Mouse (Mus musculus): ENCODE results near the gene Rbp2.

DNA sequence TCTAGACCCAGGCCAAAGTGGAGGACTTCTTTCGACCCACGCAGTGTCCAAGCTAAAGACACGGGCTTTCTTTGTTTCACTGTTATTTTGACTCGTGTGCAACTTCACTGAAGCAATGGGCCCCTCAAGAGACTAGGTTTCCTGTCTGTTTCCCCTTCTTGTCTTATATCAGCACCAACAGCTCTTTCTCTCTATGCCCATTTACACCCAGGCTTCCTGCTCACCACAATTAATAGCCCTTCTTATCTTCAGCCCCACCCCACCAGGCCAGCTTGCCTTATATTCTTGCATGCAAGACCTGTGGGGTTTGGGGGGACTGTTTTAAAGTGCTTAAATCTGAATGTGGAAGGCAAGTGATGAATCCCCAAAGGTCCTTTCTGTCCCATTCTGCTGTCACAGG, 3.6 kb downstream of the Rbp2 start:
- peak; percentile 89 for TF ChIP-seq GATA1 (IDR thresholded peaks at IDR 0.05; ENCODE audit: borderline replicate concordance, low read length)
- TF ChIP-seq FLI1 (IDR thresholded peaks at IDR 0.05; ENCODE audit: low read length) = peak; percentile 47; the same call in 1 of the 2 replicates

All from megakaryocyte, embryonic 14.5 days (primary cell).